Mouse (Mus musculus) forebrain, embryonic 16.5 days (tissue): ENCODE measurements around the gene Fam136a. TPM values are rescaled to one million over a fixed set of nuclear protein-coding genes. Genes with fewer than 3 reads are reported as not detected.

Experiments
- polyA plus RNA-seq: library from polyadenylated mRNA; unstranded; fragments of >200 nt; fragmentation: Nextera tagmentation; extraction: Ambion mirVana; gene quantifications from 2 replicates; pipeline ENCODE4 v1.2.1, GENCODE M21; 2015

Fam136a gene
- polyA plus RNA-seq, 1 experiment from 2014 or later = 128 TPM

Other genes with a start within 250 kb of the Fam136a start
- 14.6 and 19.7 TPM in 2 replicates for gene Tgfa, start 170.4 kb upstream of the Fam136a start, polyA plus RNA-seq
- gene Snrpg, start 5.7 kb downstream of the Fam136a start, polyA plus RNA-seq = 420 and 457 TPM in 2 replicates
- gene Pcyox1, start 31.5 kb downstream of the Fam136a start, polyA plus RNA-seq = 104 and 119 TPM in 2 replicates
- 370 and 414 TPM in 2 replicates for gene Tia1, start 38.6 kb downstream of the Fam136a start, polyA plus RNA-seq
- not detected in 2 replicates for gene Gm44790, start 61.0 kb downstream of the Fam136a start, polyA plus RNA-seq
- gene C87436, start 72.7 kb downstream of the Fam136a start, polyA plus RNA-seq = 34.2 and 36.0 TPM in 2 replicates
- 256 and 326 TPM in 2 replicates for gene Pcbp1, start 160.7 kb downstream of the Fam136a start, polyA plus RNA-seq